Mouse (Mus musculus) MEL (cell line): ENCODE results near the gene Pax3.

Source experiments
- MAFK ChIP-seq: IDR thresholded peaks from 2 replicates; pipeline ENCODE4 v1.6.1; 2011; ENCODE audit warnings: low read depth, mild to moderate bottlenecking, low read length, improper control_type of control experiment, borderline replicate concordance
- MAZ ChIP-seq: IDR thresholded peaks from 2 replicates; pipeline ENCODE4 v1.6.1; 2012; ENCODE audit warnings: low read depth, mild to moderate bottlenecking, inconsistent platforms, low read length, improper control_type of control experiment
- POLR2A ChIP-seq, 2 experiments: IDR thresholded peaks; 2 replicates each; pipeline ENCODE4 v1.6.1; 2011 to 2012; ENCODE audit warnings: low read length in 2 of 2, mild to moderate bottlenecking in 2 of 2, control low read depth in 1 of 2, improper control_type of control experiment in 1 of 2, low read depth in 1 of 2, moderate library complexity in 1 of 2; ENCODE audit not compliant: control insufficient read depth in 1 of 2, insufficient read depth in 1 of 2, poor library complexity in 1 of 2

DNA sequence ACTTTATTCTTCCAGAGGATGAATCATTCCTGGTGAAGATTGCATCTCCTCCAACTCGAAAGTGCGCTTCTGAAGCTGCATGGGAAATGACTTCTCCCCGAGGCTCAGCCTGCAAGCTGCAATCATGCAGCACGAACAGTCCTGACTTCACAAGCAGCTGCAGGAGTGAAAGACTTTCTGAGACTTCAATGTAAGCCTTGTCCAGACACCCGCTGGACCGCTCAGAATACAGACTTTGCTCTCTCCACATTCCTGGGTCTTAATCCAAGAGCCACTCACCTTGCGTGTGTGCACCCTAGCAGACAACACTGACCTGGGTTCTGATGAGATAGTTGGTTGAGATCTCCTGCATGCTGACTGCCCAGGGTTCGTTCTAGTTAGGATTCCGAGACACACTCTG, 26.2 kb downstream of the Pax3 start:
- no peak for TF ChIP-seq POLR2A (IDR thresholded peaks at IDR 0.05; ENCODE audit: control insufficient read depth in 1 of 2, insufficient read depth in 1 of 2, low read depth in 1 of 2, low read length in 2 of 2, poor library complexity in 1 of 2)
- TF ChIP-seq MAFK = no peak
- no peak for TF ChIP-seq MAZ
